Mouse (Mus musculus): ENCODE measurements around the gene Ankib1.

Gene Ankib1

GRCm38 (mm10) chr5:3648206-3648848, 154.4 kb downstream of the Ankib1 start:
- in situ Hi-C loops (cut with MboI; ENCODE audit: unreplicated experiment in 2 of 2) = loop anchor here (5.0 to 25.0 kb wide), 9 partner anchors 154 to 1266 kb away; partner anchors contain the start of genes Cyp51 (in 2 of the 2), Mterf1b (in 2 of the 2), Ankib1 (in 1 of the 2) and Krit1 (in 1 of the 2)

GRCm38 (mm10) chr5:3647708-3648121, 155.0 kb downstream of the Ankib1 start:
- in situ Hi-C loops (cut with MboI; ENCODE audit: unreplicated experiment in 2 of 2) = loop anchor here (5.0 to 25.0 kb wide), 9 partner anchors 155 to 1267 kb away; partner anchors contain the start of genes Cyp51 (in 2 of the 2), Mterf1b (in 2 of the 2), Ankib1 (in 1 of the 2) and Krit1 (in 1 of the 2)

- in situ Hi-C loops (cut with MboI; ENCODE audit: unreplicated experiment in 2 of 2) = loop anchor here (5.0 to 25.0 kb wide), 9 partner anchors 155 to 1268 kb away; partner anchors contain the start of genes Cyp51 (in 2 of the 2), Mterf1b (in 2 of the 2), Ankib1 (in 1 of the 2) and Krit1 (in 1 of the 2)
These were observed 155.6 kb downstream of the Ankib1 start for GRCm38 (mm10) chr5:3646991-3647707.

- in situ Hi-C loops (cut with MboI; ENCODE audit: unreplicated experiment in 2 of 2) = loop anchor here (5.0 to 25.0 kb wide), 9 partner anchors 156 to 1268 kb away; partner anchors contain the start of genes Cyp51 (in 2 of the 2), Mterf1b (in 2 of the 2), Ankib1 (in 1 of the 2) and Krit1 (in 1 of the 2)
These were observed 156.2 kb downstream of the Ankib1 start for GRCm38 (mm10) chr5:3646539-3646938.

GRCm38 (mm10) chr5:3645326-3645725, 157.4 kb downstream of the Ankib1 start:
- in situ Hi-C loops (cut with MboI; ENCODE audit: unreplicated experiment in 2 of 2) = loop anchor here (5.0 to 25.0 kb wide), 9 partner anchors 157 to 1269 kb away; partner anchors contain the start of genes Cyp51 (in 2 of the 2), Mterf1b (in 2 of the 2), Ankib1 (in 1 of the 2) and Krit1 (in 1 of the 2)

- in situ Hi-C loops (cut with MboI; ENCODE audit: unreplicated experiment in 2 of 2) = loop anchor here (5.0 to 25.0 kb wide), 9 partner anchors 158 to 1270 kb away; partner anchors contain the start of genes Cyp51 (in 2 of the 2), Mterf1b (in 2 of the 2), Ankib1 (in 1 of the 2) and Krit1 (in 1 of the 2)
These were observed 158.1 kb downstream of the Ankib1 start for GRCm38 (mm10) chr5:3644621-3645020.
